Mouse (Mus musculus): ENCODE measurements at regions not wholly inside any gene's neighbourhood (a gene's known extent, or its start where the extent isn't known, plus 50 kb on each side); places are given as distances from the start of the nearest gene placed in this dataset.
"Not testable (repeated sequence)": the region's sequence is repeated elsewhere in the genome, so short reads cannot be mapped to it uniquely, and the experiment has no call there.

GRCm38 (mm10) chr12:25605396-25605795 is 508.5 kb upstream of the Id2 start:
- DNase-seq (ENCODE audit: low spot score), result no peak

DNA sequence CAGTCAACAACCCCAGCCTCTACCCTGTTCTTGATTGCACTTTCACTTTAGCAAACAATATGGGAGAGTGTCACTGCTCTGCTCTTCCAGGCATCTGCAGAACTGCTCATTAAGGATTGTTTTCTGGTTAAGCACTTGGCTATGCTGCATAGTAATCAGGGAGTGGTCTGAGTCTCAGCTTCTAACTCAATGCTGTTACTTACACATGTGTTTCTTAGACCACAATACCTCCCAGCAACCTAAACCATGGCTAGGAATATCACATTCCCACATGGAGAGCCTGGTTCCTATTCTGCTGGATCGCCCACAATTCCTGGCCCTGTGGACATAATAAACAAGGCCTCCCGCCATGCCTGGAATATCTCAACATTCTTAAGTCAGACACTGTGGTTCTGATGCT is 493.3 kb upstream of the Id2 start:
- no peak for DNase-seq (ENCODE audit: low spot score)

GRCm38 (mm10) chr12:25585746-25586145 is 488.8 kb upstream of the Id2 start:
- DNase-seq (ENCODE audit: low spot score), result no peak

GRCm38 (mm10) chr12:25579407-25579806 is 482.5 kb upstream of the Id2 start:
- no peak for DNase-seq (ENCODE audit: low spot score)

- DNase-seq (ENCODE audit: low spot score), result no peak
Observed at GRCm38 (mm10) chr12:25565131-25565530, 468.2 kb upstream of the Id2 start.

DNA sequence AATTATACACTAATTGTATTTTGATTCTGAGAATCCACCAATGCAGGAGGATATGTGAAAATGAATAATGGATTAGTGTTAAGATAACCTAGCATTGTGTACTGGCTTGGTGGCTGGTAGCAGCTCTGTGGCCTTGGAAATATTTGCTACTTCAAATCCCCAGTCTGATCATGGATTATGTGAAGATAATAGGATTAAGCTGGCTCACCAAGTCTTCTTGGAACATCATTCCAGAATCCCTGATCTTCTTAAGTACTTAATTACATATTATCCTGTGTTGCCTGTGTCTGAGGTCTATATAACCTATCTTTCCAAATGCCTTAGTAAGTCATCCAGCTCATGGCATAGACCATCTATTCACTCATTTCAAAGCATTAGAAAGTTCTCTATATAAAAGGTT is 462.7 kb upstream of the Id2 start:
- DNase-seq (ENCODE audit: low spot score), result no peak

- DNase-seq (ENCODE audit: low spot score), result no peak
Observed at GRCm38 (mm10) chr12:25553656-25554055, 456.7 kb upstream of the Id2 start.

GRCm38 (mm10) chr12:25549735-25550134 is 452.8 kb upstream of the Id2 start:
- DNase-seq (ENCODE audit: low spot score), result no peak

DNA sequence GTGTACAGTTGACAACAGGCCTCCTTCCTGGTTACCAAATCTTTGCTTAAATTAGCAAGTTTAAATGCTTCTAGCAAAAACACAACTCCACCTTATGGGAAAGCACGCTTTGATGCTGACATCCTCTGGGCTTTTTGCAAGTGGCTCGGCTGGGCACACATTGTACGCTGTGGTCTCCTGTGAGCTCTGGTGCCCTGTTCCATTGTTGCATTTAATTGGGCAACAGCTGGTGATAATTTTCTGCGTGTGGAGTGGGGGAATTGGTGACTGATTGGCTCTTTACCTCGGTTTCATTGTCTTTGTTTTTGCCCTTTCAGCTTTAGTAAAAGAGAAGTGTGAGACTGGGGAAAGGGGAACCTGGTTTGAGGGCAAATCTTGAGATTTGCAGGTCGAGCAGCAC is 447.3 kb upstream of the Id2 start:
- DNase-seq (ENCODE audit: low spot score), result no peak

GRCm38 (mm10) chr12:25534620-25534950 is 437.6 kb upstream of the Id2 start:
- no peak for DNase-seq (ENCODE audit: low spot score)

- peak; percentile 48 for DNase-seq (ENCODE audit: low spot score)
Observed at GRCm38 (mm10) chr12:25533709-25534619, 437.0 kb upstream of the Id2 start.

DNA sequence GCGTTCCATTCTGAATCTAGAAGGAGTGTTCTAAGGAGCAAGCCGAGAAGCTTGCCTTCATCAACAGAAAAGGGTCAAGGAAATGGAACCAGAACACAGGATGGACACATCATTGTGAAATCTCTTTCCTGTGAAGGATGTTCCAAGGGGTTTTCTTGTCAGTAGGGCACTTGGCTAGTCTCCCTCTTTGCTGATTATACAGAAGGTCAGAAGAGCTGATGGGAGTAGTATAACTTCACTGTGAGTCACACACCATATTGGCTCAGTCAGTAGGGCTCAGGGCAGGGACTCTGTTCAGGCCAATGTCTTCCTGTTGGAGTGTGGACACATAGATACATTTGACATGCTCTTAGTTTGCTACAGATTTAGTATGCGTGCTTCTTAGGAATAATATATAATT is 433.5 kb upstream of the Id2 start:
- peak; percentile 30 for DNase-seq (ENCODE audit: low spot score)

GRCm38 (mm10) chr12:25529537-25529936 is 432.6 kb upstream of the Id2 start:
- no peak for DNase-seq (ENCODE audit: low spot score)

DNA sequence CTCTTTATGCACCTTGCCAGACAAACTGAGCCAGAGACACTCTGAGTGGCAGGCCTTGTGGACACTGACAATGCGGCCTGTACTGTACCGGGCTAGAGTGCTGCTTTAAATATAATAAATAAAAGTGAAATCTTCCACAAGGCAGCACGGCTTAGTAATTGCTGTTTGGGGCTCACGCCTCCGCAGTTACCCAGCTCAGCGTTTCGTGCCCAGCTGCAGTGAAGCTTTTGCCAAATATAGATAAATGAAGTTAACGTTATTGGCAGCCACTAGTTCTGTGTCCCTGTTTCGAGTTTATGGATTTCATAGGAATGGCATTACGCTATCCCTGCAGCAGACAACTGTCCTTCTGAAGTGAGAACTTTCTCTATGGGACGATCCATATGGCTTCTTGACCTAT is 429.7 kb upstream of the Id2 start:
- no peak for DNase-seq (ENCODE audit: low spot score)

DNA sequence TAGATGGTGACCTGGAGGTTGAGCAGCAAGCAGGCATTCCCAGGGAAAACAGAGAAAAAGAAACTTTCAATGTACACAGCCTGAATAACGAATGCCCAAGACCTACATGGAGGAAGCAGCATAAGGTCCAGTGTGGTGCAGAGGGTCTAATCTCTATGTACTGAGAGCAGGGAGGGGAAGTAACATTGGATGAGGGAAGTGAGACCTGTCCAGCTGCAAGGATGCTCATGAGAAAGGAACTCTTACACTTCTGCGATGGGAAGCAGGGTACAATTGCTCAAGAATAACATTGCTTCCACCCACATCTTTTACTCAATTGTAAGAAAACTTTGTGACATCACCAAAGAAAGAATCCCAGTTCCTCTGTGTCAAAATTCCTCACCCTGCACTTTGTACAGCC is 419.8 kb upstream of the Id2 start:
- DNase-seq (ENCODE audit: low spot score), result no peak

DNA sequence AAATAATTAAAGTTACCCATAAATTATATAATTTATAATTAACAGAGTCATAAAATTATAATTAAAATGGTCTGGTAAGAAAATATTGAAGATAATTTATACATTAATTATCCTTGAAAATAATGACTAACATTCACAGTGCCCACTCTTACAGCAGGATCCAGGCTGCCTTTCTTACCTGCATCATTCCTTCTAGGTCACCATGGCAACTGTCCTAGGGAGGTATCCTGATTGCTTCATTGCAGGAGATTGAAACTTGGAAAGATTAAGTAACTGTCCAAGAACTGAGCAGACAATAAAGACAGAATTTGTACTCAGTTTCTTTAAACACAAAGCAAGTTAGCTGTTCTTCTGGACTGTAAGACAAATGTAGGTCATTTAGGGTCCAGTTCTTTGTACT is 416.7 kb upstream of the Id2 start:
- DNase-seq (ENCODE audit: low spot score), result no peak

DNA sequence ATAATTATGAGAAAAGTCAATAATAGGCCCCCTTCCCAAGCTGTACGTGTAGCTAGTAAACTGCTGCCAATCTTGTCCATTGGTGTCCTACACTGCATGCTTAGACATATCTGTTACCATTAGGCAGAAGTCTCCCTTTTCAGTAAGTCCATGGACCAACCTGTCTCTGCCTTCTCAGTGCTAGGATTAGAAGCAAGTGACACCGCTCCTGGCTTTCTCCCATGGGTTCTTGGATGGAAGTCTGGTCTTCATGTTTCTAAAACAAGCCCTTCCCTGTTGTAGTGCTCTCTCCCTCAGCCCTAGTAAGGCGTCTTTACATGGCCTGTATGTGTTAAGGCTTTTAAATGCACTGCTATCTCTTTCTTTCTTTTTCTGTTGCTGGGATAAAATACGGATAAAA is 412.7 kb upstream of the Id2 start:
- no peak for DNase-seq (ENCODE audit: low spot score)

DNA sequence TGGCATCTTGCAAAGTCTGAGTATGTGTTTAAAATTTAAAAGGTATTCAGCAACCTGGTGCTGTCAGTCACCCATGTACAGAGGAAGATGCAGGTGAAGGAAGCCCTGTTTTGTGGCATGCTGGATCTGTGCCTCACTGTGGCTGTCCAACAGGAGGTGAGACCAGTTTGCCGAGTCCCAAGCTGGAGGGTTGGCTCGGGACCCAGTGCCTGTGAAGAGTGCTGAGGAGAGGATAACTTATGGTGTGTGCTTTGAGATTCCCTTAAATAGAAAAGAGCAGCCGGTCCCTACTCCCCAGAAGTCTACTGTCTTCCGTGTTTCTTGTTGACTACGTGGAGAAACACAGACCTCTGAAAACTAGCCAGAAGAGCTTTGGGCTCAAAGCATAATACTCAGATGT is 396.3 kb upstream of the Id2 start:
- no peak for DNase-seq (ENCODE audit: low spot score)

GRCm38 (mm10) chr12:25492483-25493190 is 395.7 kb upstream of the Id2 start:
- DNase-seq (ENCODE audit: low spot score), result no peak

GRCm38 (mm10) chr12:25475180-25475758 is 378.3 kb upstream of the Id2 start:
- DNase-seq (ENCODE audit: low spot score), result no peak

- no peak for DNase-seq (ENCODE audit: low spot score)
Observed at GRCm38 (mm10) chr12:25469181-25469580, 372.2 kb upstream of the Id2 start.

GRCm38 (mm10) chr12:25467789-25468188 is 370.8 kb upstream of the Id2 start:
- peak; percentile 11 for DNase-seq (ENCODE audit: low spot score)

DNA sequence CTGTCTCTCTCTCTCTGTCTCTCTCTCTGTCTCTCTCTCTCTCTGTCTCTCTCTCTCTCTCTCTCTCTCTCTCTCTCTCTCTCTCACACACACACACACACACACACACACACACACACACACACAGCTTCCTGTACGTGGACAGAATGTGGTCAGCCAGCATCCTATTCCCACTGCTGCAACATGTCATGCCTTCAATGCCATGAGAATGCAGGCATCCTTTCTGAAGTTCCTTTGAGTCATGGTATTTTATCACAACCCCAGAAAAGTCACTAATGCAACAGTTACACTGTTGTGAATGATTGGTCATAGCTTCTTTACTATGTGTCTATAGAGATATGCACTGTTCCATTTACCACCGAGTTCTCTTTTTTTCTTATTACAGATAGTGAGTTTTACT is 365.8 kb upstream of the Id2 start:
- not testable (repeated sequence) for DNase-seq (ENCODE audit: low spot score)
